Mouse (Mus musculus) urinary bladder, adult 2 months (tissue): ENCODE results near the gene Kctd17. TPM values are rescaled to one million over a fixed set of nuclear protein-coding genes. Genes with fewer than 3 reads are reported as not detected.
A peak's percentile ranks its signal among the peaks of the same experiment; 100 is the strongest.

Experiments
- DNase-seq: peaks from one replicate; pipeline ENCODE4 v3.0.0; 2022; ENCODE audit warnings: low spot score
- polyA plus RNA-seq: library from polyadenylated mRNA; depleted of rRNA; stranded (reverse); fragments of >200 nt; gene quantifications from 2 replicates; pipeline ENCODE4 v1.2.3, GENCODE M21; 2012

The Kctd17 gene
- polyA plus RNA-seq, 1 experiment = 121 TPM

- no peak for DNase-seq
Measured at GRCm38 (mm10) chr15:78414157-78414556, 14.2 kb upstream of the Kctd17 start.

- DNase-seq = no peak
Measured at GRCm38 (mm10) chr15:78416937-78417336, 11.4 kb upstream of the Kctd17 start.

GRCm38 (mm10) chr15:78420395-78420794 is 8.0 kb upstream of the Kctd17 start:
- DNase-seq = no peak

GRCm38 (mm10) chr15:78422046-78422956 is 6.1 kb upstream of the Kctd17 start:
- peak; percentile 74 for DNase-seq

- no peak for DNase-seq
Measured at GRCm38 (mm10) chr15:78424507-78424906, 3.9 kb upstream of the Kctd17 start.

- DNase-seq = no peak
Measured at GRCm38 (mm10) chr15:78425230-78425629, 3.1 kb upstream of the Kctd17 start.

GRCm38 (mm10) chr15:78429139-78429459 is 735 bp downstream of the Kctd17 start:
- no peak for DNase-seq

- no peak for DNase-seq
Measured at GRCm38 (mm10) chr15:78429871-78430622, 1.7 kb downstream of the Kctd17 start.

- no peak for DNase-seq
Measured at GRCm38 (mm10) chr15:78430874-78431273, 2.5 kb downstream of the Kctd17 start.

GRCm38 (mm10) chr15:78431541-78432121 is 3.3 kb downstream of the Kctd17 start:
- DNase-seq = no peak

- DNase-seq = no peak
Measured at GRCm38 (mm10) chr15:78434896-78435520, 6.6 kb downstream of the Kctd17 start.

- DNase-seq = no peak
Measured at GRCm38 (mm10) chr15:78435681-78436080, 7.3 kb downstream of the Kctd17 start.

GRCm38 (mm10) chr15:78436380-78437192 is 8.2 kb downstream of the Kctd17 start:
- DNase-seq = peak; percentile 63

GRCm38 (mm10) chr15:78437237-78438017 is 9.1 kb downstream of the Kctd17 start:
- no peak for DNase-seq

- DNase-seq = no peak
Measured at GRCm38 (mm10) chr15:78438018-78438394, 9.6 kb downstream of the Kctd17 start.

GRCm38 (mm10) chr15:78438505-78438904 is 10.1 kb downstream of the Kctd17 start:
- no peak for DNase-seq

GRCm38 (mm10) chr15:78438973-78439372 is 10.6 kb downstream of the Kctd17 start:
- no peak for DNase-seq

- no peak for DNase-seq
Measured at GRCm38 (mm10) chr15:78442231-78442630, 13.9 kb downstream of the Kctd17 start.

- DNase-seq = no peak
Measured at GRCm38 (mm10) chr15:78443857-78444256, 15.5 kb downstream of the Kctd17 start.

- DNase-seq = no peak
Measured at GRCm38 (mm10) chr15:78447121-78447520, 18.8 kb downstream of the Kctd17 start.
